Mouse (Mus musculus): ENCODE data around the gene Ssna1. TPM values are rescaled to one million over a fixed set of nuclear protein-coding genes. Genes with fewer than 3 reads are reported as not detected.

Gene Ssna1
- polyA plus RNA-seq, 1 experiment from 2014 or later = 199 TPM

DNA sequence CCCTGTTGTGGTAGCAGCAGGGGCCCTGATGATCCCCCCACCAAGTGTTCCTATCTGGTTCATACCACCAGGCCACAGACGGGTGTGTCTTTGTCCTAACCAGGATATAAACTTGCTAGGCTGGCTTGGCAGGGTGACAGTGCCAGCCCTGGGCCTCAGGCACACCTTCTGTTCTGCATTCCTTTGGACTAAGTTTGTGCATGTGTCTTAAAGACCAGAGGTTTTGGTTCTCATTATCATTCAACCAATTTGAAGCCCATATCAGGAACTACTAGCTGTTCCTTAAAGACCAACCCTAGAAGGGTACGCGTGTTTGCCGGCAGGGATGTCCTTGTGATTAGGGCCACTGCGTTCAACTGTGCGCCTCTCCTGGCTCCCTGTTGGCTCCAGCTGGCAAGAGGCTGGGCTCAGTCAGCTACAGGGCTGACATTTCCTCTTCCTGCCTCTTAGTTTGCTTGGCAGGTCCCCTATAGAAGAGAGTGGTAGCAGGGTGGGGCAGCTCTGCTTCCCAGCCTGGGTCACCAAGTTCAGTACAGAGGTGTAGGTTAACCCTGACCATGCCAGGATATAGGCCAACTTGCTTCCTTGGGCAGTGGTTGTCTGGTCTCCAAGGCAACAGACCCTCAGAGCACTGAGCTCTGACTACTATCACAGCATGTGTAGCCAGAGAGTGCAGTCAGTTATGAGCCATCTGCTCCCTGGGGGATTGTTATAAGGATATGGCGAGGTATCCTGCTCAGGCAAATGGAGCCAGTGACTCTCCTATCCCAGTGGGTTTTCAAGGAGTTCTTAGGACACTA, 14.8 kb upstream of the Ssna1 start:
- H3K4me3 ChIP-seq = no peak overlapping the region
- peaks cover 43% of the 10 kb centered on the region for H3K36me3 ChIP-seq
- no peaks in the 10 kb centered on the region for H3K9me3 ChIP-seq
- no peak for DNase-seq (ENCODE audit: low spot score)
- 51% methylated on average over 7 of the region's 7 CpGs for WGBS
- H3K27me3 ChIP-seq (ENCODE audit: insufficient read depth, poor library complexity, severe bottlenecking) = peaks cover 64% of the 10 kb centered on the region
- no peak overlapping the region for H3K27ac ChIP-seq
- H3K4me1 ChIP-seq = peaks cover 21% of the 10 kb centered on the region

DNA sequence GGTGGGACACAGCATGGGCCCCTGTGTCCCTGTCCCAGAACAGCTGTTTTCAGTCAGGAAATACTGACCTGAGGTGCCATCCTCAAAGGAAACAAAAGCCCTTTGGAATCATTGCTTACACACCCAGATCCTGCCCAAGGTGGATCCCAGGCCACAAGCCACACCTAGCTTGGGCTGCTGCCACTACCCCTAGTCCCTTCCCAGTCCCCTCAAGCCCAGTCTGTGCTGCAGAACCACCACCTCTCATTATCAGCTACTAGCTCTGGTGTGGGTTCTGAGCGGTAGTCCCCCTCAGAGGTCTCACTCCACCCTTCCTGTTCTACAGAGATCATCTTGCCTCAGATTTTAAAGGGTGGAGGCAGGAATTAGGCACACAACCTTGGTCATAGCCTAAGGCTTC, 14.1 kb upstream of the Ssna1 start:
- H3K4me1 ChIP-seq = peaks cover 16% of the 10 kb centered on the region
- DNase-seq (ENCODE audit: low spot score) = no peak
- no peak overlapping the region for H3K4me3 ChIP-seq
- no peak overlapping the region for H3K27ac ChIP-seq
- peaks cover 48% of the 10 kb centered on the region for H3K36me3 ChIP-seq
- no peaks in the 10 kb centered on the region for H3K9me3 ChIP-seq
- peaks cover 56% of the 10 kb centered on the region for H3K27me3 ChIP-seq (ENCODE audit: insufficient read depth, poor library complexity, severe bottlenecking)
- WGBS = 55% methylated on average over 1 of the region's 1 CpGs

DNA sequence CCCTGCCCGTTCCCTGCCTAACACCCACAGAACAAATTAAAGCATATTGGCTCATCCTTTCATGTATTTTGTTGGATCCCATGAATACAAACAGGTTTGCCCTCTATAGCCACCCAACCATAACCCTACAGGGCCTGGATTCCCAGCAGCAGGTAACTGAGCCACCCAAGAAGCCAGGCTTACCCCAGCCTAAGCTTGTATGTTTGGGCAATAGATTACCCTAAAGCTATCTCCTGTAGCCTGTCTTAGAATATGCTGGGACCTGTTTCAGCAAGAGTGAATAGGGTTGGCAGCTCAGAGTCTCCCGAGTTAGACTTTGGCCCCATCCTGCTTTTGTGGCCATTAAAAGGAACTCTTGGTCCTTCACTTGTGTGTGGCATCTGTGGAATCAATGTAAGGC, 13.3 kb upstream of the Ssna1 start:
- peaks cover 9% of the 10 kb centered on the region for H3K4me1 ChIP-seq
- no peaks in the 10 kb centered on the region for H3K9me3 ChIP-seq
- no peak for DNase-seq (ENCODE audit: low spot score)
- WGBS = 89% methylated on average over 2 of the region's 2 CpGs
- peaks cover 49% of the 10 kb centered on the region for H3K27me3 ChIP-seq (ENCODE audit: insufficient read depth, poor library complexity, severe bottlenecking)
- no peak overlapping the region for H3K27ac ChIP-seq
- no peak overlapping the region for H3K4me3 ChIP-seq
- H3K36me3 ChIP-seq = peaks cover 55% of the 10 kb centered on the region

GRCm38 (mm10) chr2:25278928-25279882, 7.0 kb upstream of the Ssna1 start:
- H3K36me3 ChIP-seq = peaks cover 97% of the 10 kb centered on the region
- WGBS = 59% methylated on average over 13 of the region's 13 CpGs

DNA sequence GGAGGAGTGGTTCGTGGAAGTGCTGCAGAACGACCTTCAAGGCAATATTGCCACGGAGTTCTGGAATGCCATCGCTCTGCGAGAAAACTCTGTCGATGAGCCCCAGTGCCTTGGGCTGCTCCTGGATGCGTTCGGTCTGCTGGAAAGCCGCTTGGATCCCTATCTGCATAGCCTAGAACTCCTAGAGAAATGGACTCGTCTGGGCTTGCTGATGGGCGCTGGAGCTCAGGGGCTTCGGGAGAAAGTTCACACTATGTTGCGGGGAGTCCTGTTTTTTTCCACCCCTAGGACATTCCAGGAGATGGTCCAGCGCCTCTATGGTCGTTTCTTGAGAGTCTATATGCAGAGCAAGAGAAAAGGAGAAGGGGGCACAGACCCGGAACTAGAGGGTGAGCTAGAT, 772 bp upstream of the Ssna1 start:
- Histone ChIP-seq H3K4me1 (peaks cover 26% of the 10 kb centered on the region), H3K27ac (peak overlapping the region; percentile 92), H3K27me3 (ENCODE audit: insufficient read depth, poor library complexity, severe bottlenecking) (no peaks in the 10 kb centered on the region), H3K36me3 (peaks cover 80% of the 10 kb centered on the region), H3K9me3 (no peaks in the 10 kb centered on the region), H3K4me3 (peak overlapping the region; percentile 91)
- 27% methylated on average over 16 of the region's 16 CpGs for WGBS
- no peak for DNase-seq (ENCODE audit: low spot score)

More at GRCm38 (mm10) chr2:25278928-25279882, 7.0 kb upstream of the Ssna1 start:
- H3K4me3 ChIP-seq = no peak overlapping the region
- no peak overlapping the region for H3K27ac ChIP-seq
- no peaks in the 10 kb centered on the region for H3K9me3 ChIP-seq
- DNase-seq (ENCODE audit: low spot score) = no peak
- H3K27me3 ChIP-seq (ENCODE audit: insufficient read depth, poor library complexity, severe bottlenecking) = no peaks in the 10 kb centered on the region
- H3K4me1 ChIP-seq = no peaks in the 10 kb centered on the region

- Histone ChIP-seq H3K4me1 (peaks cover 26% of the 10 kb centered on the region), H3K36me3 (peaks cover 79% of the 10 kb centered on the region), H3K9me3 (no peaks in the 10 kb centered on the region), H3K27me3 (ENCODE audit: insufficient read depth, poor library complexity, severe bottlenecking) (no peaks in the 10 kb centered on the region), H3K27ac (peak overlapping the region; percentile 92), H3K4me3 (peak overlapping the region; percentile 91)
- WGBS = under 1% methylated on average over 29 of the region's 29 CpGs
- no peak for DNase-seq (ENCODE audit: low spot score)
These were observed 277 bp upstream of the Ssna1 start for GRCm38 (mm10) chr2:25272515-25272914.

DNA sequence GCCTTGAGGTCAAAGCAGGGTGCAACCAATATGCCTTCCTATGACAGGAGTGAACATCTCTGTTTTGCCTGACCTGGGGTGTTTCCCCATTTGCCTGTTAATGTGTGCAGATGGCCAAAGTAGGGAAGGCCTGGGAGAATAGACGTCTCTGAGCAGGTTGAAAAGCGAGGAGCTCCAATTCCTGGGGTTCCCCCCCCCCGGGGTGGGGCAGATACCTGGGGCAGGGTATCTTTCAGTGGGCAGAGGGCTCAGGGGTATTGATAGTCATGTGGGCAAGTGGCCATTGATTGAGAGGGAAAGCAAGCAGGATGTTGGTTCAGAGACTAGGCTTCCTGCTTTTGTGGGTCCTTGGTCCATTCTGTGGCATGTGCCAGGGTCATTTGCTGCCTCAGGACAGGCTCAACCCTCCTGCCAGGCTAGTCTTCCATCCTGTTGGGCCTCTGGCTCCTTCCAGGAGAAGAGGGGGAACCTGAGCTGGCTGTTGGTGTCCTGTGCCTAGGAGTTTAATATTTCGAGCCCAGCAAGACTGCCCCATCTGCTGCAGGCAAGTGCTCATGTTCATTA, 4.4 kb downstream of the Ssna1 start:
- H3K4me3 ChIP-seq = no peak overlapping the region
- 66% methylated on average over 4 of the region's 4 CpGs for WGBS
- H3K27me3 ChIP-seq (ENCODE audit: insufficient read depth, poor library complexity, severe bottlenecking) = peaks cover 25% of the 10 kb centered on the region
- peaks cover 50% of the 10 kb centered on the region for H3K4me1 ChIP-seq
- H3K36me3 ChIP-seq = peaks cover 36% of the 10 kb centered on the region
- no peak for DNase-seq (ENCODE audit: low spot score)
- no peaks in the 10 kb centered on the region for H3K9me3 ChIP-seq
- no peak overlapping the region for H3K27ac ChIP-seq

DNA sequence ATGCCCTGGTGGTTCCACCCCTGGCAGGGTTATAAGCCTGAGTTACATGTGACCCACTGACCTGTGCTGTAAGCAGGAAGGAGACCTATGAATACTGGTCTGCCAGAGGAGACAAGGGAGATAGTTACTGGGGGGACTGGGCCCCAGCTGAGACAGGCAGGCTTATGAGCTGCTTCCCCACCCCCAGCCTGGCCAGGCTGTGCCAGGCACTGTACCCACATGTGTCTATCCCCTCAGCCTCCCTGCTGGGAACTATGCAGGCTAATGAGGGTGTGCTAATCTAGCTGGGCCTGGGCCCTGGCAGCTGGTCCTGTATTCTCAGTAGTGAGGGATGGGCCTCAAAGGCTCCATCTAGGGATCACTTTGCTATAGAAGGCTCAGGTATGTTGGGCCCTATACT, 5.0 kb downstream of the Ssna1 start:
- peaks cover 36% of the 10 kb centered on the region for H3K36me3 ChIP-seq
- no peak overlapping the region for H3K27ac ChIP-seq
- DNase-seq (ENCODE audit: low spot score) = no peak
- peaks cover 25% of the 10 kb centered on the region for H3K27me3 ChIP-seq (ENCODE audit: insufficient read depth, poor library complexity, severe bottlenecking)
- no peak overlapping the region for H3K4me3 ChIP-seq
- H3K4me1 ChIP-seq = peaks cover 49% of the 10 kb centered on the region
- H3K9me3 ChIP-seq = no peaks in the 10 kb centered on the region

DNA sequence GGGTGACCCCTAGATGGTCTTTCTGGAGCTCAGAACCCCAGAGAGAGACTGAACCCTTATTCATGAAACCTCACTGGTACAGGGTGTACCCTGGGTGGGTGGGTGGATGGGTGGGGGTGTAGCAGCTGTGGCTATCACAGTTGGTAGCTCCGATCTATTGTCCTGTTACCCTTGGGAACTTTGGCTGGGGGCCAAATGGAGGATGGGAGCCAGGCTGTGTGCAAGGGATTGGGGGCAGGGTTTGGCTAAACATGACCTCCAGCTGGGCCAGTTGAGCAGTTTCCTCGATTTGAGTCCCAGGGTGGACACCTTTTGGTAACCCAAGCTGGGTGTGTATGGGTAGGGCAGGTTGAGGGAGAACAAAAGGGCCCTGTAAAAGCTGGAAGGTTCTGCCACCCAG, 5.5 kb downstream of the Ssna1 start:
- Histone ChIP-seq H3K27ac (peak overlapping the region; percentile 31; the same call in 1 of the 2 replicates), H3K4me3 (no peak overlapping the region), H3K27me3 (ENCODE audit: insufficient read depth, poor library complexity, severe bottlenecking) (peaks cover 25% of the 10 kb centered on the region), H3K9me3 (no peaks in the 10 kb centered on the region), H3K4me1 (peaks cover 48% of the 10 kb centered on the region), H3K36me3 (peaks cover 36% of the 10 kb centered on the region)
- WGBS = 42% methylated on average over 2 of the region's 2 CpGs
- DNase-seq (ENCODE audit: low spot score) = no peak

GRCm38 (mm10) chr2:25265897-25266656, 6.2 kb downstream of the Ssna1 start:
- WGBS = 58% methylated on average over 6 of the region's 6 CpGs
- Histone ChIP-seq H3K9me3 (no peaks in the 10 kb centered on the region), H3K4me3 (peak overlapping the region; percentile 25; the same call in 1 of the 2 replicates), H3K27me3 (ENCODE audit: insufficient read depth, poor library complexity, severe bottlenecking) (peaks cover 25% of the 10 kb centered on the region), H3K36me3 (peaks cover 33% of the 10 kb centered on the region), H3K4me1 (peaks cover 42% of the 10 kb centered on the region), H3K27ac (peak overlapping the region; percentile 31)
- no peak for DNase-seq (ENCODE audit: low spot score)

- Histone ChIP-seq H3K27ac (no peak overlapping the region), H3K36me3 (peaks cover 22% of the 10 kb centered on the region), H3K27me3 (ENCODE audit: insufficient read depth, poor library complexity, severe bottlenecking) (peaks cover 25% of the 10 kb centered on the region), H3K4me3 (no peak overlapping the region), H3K9me3 (no peaks in the 10 kb centered on the region), H3K4me1 (peaks cover 36% of the 10 kb centered on the region)
- WGBS = 69% methylated on average over 3 of the region's 3 CpGs
- no peak for DNase-seq (ENCODE audit: low spot score)
These were observed 7.4 kb downstream of the Ssna1 start for GRCm38 (mm10) chr2:25264851-25265250.

DNA sequence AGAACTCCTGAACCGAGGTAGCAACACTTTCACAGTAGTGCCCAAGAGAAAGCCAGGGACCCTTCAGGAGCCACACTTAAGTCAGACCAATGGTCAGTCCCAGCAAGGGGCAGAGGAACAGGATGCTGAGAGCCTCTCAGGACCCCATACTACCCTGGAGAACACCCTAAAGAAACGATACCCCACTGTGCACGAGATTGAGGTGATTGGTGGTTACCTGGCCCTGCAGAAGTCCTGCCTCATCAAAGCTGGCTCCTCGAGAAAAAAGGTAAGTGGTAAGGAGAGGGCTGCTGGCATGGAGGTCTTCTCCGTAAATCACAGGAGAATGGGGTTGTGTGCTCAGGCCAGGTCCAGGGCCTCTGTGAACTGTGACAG, 8.0 kb downstream of the Ssna1 start:
- WGBS = 68% methylated on average over 5 of the region's 5 CpGs
- H3K36me3 ChIP-seq = peaks cover 16% of the 10 kb centered on the region
- no peak for DNase-seq (ENCODE audit: low spot score)
- peaks cover 36% of the 10 kb centered on the region for H3K4me1 ChIP-seq
- peak overlapping the region; percentile 80; the same call in 1 of the 2 replicates for H3K4me3 ChIP-seq
- H3K27me3 ChIP-seq (ENCODE audit: insufficient read depth, poor library complexity, severe bottlenecking) = peaks cover 25% of the 10 kb centered on the region
- no peak overlapping the region for H3K27ac ChIP-seq
- H3K9me3 ChIP-seq = no peaks in the 10 kb centered on the region
